Mouse (Mus musculus) mouse embryonic stem cell (cell line): ENCODE results near the gene Grb10.

Experiments
- in situ Hi-C, 2 experiments: fragments of 300-500 bp; cut with MboI; formaldehyde crosslinking; loops; 1 replicate in 1 of 2; 3 replicates in 1 of 2; pipeline ENCODE4 v1.14.3; 2019 to 2020; ENCODE audit warnings: low sequenced_read_pairs in 2 of 2, low pct_unique_long_range_greater_than_20kb in 1 of 2, mixed read lengths in 1 of 2; ENCODE audit not compliant: unreplicated experiment in 1 of 2

The Grb10 gene

GRCm38 (mm10) chr11:12035916-12036910 is 2.3 kb downstream of the Grb10 start:
- in situ Hi-C loops = loop anchor here (25.0 kb wide), 1 partner anchor 501 kb away; no protein-coding TSS in a partner anchor

GRCm38 (mm10) chr11:12035324-12035723 is 3.2 kb downstream of the Grb10 start:
- in situ Hi-C loops = loop anchor here (25.0 kb wide), 1 partner anchor 502 kb away; no protein-coding TSS in a partner anchor

GRCm38 (mm10) chr11:12034781-12035180 is 3.7 kb downstream of the Grb10 start:
- in situ Hi-C loops = loop anchor here (25.0 kb wide), 1 partner anchor 503 kb away; no protein-coding TSS in a partner anchor

- in situ Hi-C loops = loop anchor here (25.0 kb wide), 1 partner anchor 503 kb away; no protein-coding TSS in a partner anchor
Measured at GRCm38 (mm10) chr11:12034371-12034770, 4.1 kb downstream of the Grb10 start.

GRCm38 (mm10) chr11:12032831-12033230 is 5.7 kb downstream of the Grb10 start:
- in situ Hi-C loops = loop anchor here (25.0 kb wide), 1 partner anchor 504 kb away; no protein-coding TSS in a partner anchor

- in situ Hi-C loops = loop anchor here (25.0 kb wide), 1 partner anchor 511 kb away; no protein-coding TSS in a partner anchor
Measured at GRCm38 (mm10) chr11:12026638-12027037, 11.8 kb downstream of the Grb10 start.

GRCm38 (mm10) chr11:12025756-12026593 is 12.5 kb downstream of the Grb10 start:
- in situ Hi-C loops = loop anchor here (25.0 kb wide), 1 partner anchor 511 kb away; no protein-coding TSS in a partner anchor

GRCm38 (mm10) chr11:12025392-12025755 is 13.1 kb downstream of the Grb10 start:
- in situ Hi-C loops = loop anchor here (25.0 kb wide), 1 partner anchor 512 kb away; no protein-coding TSS in a partner anchor

- in situ Hi-C loops = no loop called here
Measured at GRCm38 (mm10) chr11:12023051-12023450, 15.4 kb downstream of the Grb10 start.

GRCm38 (mm10) chr11:12019651-12020050 is 18.8 kb downstream of the Grb10 start:
- in situ Hi-C loops = no loop called here

GRCm38 (mm10) chr11:12018604-12019003 is 19.9 kb downstream of the Grb10 start:
- in situ Hi-C loops = no loop called here

GRCm38 (mm10) chr11:12010084-12010483 is 28.4 kb downstream of the Grb10 start:
- in situ Hi-C loops = no loop called here

- in situ Hi-C loops = no loop called here
Measured at GRCm38 (mm10) chr11:12000293-12000910, 38.1 kb downstream of the Grb10 start.

GRCm38 (mm10) chr11:11998881-11999280 is 39.6 kb downstream of the Grb10 start:
- in situ Hi-C loops = loop anchor here (25.0 kb wide), 1 partner anchor 437 kb away; no protein-coding TSS in a partner anchor

GRCm38 (mm10) chr11:11997045-11997444 is 41.4 kb downstream of the Grb10 start:
- in situ Hi-C loops = loop anchor here (25.0 kb wide), 1 partner anchor 435 kb away; no protein-coding TSS in a partner anchor

GRCm38 (mm10) chr11:11995371-11995770 is 43.1 kb downstream of the Grb10 start:
- in situ Hi-C loops = loop anchor here (25.0 kb wide), 1 partner anchor 433 kb away; no protein-coding TSS in a partner anchor

GRCm38 (mm10) chr11:11993807-11994206 is 44.7 kb downstream of the Grb10 start:
- in situ Hi-C loops = loop anchor here (25.0 kb wide), 1 partner anchor 432 kb away; no protein-coding TSS in a partner anchor

GRCm38 (mm10) chr11:11993183-11993582 is 45.3 kb downstream of the Grb10 start:
- in situ Hi-C loops = loop anchor here (25.0 kb wide), 1 partner anchor 431 kb away; no protein-coding TSS in a partner anchor
